Mouse (Mus musculus) kidney, postnatal 14 days (tissue): ENCODE data around the gene Slc25a35.
A peak's percentile ranks its signal among the peaks of the same experiment; 100 is the strongest.
"Not testable (repeated sequence)": the region's sequence is repeated elsewhere in the genome, so short reads cannot be mapped to it uniquely, and the experiment has no call there.

Source experiments
- DNase-seq: peaks from one replicate; pipeline ENCODE4 v3.0.0; 2022; ENCODE audit warnings: mixed read lengths

Gene Slc25a35

DNA sequence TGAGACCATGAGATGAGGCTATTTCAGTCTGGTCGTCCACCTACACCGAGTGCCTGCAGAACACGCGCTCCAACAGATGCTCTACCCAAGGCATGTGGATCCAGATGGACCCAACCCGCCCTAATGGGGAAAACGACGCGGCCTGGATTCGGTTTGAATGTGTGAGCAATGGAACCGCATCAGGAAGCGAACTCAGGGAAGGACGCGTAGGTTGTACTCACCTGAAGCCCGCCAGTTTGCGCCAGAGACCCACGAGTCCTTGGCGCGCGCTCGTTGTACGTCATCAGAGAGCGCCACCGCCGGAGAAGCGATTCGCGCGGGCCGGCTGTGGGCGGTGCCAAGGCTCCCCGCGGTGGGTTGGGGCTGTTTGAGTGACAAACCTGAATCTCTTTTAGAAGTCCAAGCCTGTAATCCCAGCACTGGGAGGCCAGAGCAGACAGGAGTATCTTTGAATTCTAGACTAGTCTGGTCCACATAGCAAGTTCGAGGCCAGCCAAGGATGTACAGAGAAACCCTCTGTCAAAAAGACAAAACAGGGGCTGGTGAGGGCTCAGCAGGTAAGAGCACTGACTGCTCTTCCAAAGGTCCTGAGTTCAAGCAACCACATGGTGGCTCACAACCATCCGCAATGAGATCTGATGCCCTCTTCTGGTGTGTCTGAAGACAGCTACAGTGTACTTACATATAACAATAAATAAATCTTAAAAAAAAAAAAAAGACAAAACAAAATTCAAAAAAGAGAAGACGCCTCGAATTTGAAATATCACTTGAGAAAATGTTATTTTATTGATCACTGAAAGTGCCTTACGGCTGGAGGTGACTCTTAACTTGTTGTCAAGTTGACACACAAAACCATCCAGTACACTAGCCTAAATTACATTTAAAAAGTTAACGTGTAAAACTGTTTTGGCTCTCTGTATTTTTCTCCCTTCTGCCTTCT lies 40.5 kb downstream of the Slc25a35 start, which contains the start of gene Pfas:
Gene Pfas (minus strand): TSS at position 279 of the 940 bp plus-strand sequence.
- DNase-seq, result peak; percentile 93

DNA sequence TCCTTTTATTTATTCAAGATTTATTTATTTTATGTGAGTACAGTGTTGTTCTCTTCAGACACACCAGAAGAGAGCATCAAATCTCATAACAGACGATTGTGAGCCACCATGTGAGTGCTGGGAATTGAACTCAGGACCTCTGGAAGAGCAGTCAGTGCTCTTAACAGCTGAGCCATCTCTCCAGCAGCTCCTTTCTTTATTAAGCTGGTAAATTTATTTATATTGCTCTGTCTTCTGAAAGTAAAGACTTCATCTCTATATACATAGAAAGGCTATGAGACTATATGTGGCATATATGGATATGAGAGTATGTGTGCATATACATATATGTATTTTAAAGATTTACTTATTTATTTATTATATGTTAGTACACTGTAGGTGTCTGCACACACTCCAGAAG lies 41.6 kb downstream of the Slc25a35 start:
- no peak for DNase-seq

DNA sequence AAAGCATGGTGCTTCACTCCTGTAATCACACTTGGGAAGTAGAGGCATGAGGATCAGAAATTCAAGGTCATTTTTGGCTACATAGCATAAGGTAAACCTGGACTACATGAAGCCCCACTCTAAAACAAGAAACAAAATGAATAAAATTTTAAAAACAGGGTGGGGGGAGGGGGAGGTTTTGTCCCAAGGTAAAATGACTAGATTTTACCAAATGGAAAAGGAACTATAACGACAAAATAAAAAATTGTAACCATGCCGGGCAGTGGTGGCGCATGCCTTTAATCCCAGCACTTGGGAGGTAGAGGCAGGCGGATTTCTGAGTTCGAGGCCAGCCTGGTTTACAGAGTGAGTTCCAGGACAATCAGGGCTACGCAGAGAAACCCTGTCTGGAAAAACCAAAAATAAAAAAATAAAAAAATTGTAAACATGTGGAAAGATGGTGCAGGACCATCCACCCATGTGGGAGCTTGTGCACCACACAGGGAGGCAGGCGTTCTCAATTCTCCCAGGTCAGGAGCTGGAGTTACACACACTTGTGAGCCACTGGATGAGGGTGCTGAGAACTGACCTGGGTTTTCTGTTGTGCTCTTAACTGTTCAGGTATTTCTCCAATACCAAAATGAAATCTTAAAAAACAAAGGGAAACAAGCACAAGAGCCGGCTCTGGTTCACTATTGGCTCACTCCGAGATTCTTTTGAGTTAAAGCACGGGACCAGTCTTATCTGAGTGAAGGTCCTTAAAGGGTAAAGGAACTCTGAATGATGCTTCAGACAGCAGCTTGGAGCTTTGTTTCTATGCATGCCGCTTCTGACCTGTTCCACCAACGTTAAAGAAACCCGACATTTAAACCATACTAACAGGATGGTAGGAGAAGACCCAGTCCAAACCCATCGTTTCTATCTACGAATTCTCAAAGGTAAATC lies 42.7 kb downstream of the Slc25a35 start:
- no peak for DNase-seq

DNA sequence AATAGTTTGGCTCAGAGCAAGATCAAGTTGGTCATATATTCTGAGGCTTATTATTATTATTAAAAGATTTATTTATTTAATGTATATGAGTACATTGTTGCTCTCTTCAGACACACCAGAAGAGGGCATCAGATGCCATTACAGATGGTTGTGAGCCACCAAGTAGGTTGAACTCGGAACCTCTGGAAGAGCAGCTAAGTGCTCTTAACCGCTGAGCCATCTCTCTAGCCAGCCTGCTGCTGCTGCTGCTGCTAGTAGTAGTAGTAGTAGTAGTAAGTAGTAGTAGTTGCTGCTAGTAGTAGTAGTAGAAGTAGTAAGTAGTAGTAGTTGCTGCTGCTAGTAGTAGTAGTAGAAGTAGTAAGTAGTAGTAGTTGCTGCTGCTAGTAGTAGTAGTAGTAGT lies 43.5 kb downstream of the Slc25a35 start:
- DNase-seq, result not testable (repeated sequence)

GRCm38 (mm10) chr11:69012071-69012601 lies 44.2 kb downstream of the Slc25a35 start:
- DNase-seq, result peak; percentile 93

DNA sequence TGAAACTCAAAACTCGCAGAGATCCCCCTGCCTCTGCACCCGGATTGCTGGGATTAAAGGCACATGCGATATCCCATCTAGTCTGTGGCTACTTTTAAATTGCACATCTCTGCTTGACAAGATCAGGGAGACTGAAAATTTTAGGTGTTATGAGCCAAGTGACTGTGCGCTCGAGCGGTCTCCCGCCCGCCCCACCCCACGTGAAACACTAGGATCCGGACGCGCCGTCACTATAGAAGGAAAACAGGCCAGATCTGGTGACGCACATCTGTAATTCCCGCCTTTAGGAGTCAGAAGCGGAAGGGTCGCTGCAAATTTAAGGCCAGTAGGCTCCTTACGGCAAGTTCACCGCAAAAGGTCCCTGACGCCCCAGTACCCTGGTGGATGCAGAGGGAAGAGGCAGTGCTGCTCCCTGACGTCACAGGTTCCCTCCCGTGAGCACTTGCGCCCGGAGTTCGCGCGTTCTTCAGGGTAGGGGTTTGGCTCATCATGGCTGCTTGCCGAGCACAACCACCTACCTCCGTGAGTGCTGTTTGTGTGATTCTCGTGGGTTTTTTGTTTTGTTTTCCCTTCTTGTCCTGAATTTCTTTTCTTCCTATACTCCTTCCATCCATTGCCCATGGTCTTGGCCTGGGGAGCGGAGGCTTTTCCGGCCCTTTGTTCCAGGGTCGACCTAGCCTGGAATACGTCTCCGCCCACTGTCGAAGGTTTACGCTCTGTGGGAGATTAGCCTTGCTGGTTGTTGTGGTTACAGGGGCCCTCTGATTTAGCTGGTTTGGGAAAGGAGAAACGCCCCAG lies 47.9 kb downstream of the Slc25a35 start, which contains the start of gene Ctc1:
Gene Ctc1 (plus strand): TSS at position 268 of the 798 bp plus-strand sequence.
- peak; percentile 93 for DNase-seq

DNA sequence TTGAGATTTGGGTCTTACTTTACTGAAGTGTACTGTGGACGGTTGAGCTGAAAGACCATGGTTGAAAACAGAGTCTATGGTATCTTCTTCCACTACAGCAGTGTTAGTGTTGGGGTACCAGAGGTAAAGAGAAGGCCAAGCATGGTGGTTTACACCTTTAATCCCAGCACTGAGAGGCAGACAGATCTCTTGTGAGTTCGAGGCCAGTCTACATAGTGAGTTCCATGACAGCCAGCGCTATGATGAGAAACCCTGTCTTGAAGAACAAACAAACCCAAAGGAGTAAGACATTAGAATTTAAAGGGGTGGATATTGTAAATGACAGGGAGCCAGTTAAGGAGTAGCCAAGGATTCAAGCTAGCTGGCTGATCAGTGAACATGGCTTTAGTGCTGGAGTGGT lies 48.8 kb downstream of the Slc25a35 start:
- DNase-seq, result no peak

GRCm38 (mm10) chr11:69020691-69021090 lies 52.8 kb downstream of the Slc25a35 start:
- DNase-seq, result no peak
